Mouse (Mus musculus) hindbrain, postnatal 0 days (tissue): ENCODE measurements around the gene Ccpg1. TPM values are rescaled to one million over a fixed set of nuclear protein-coding genes. Genes with fewer than 3 reads are reported as not detected.

ENCODE experiments used
- ATAC-seq: fragments of 200-750 bp; cut with Nextera tagmentation; 2 replicates; pipeline ENCODE4 v1.8.0; 2017; ENCODE audit warnings: mild to moderate bottlenecking, moderate TSS enrichment, moderate library complexity
- DNase-seq: peaks from one replicate; pipeline ENCODE4 v3.0.0-alpha.2; 2015; ENCODE audit warnings: low spot score
- H3K27ac ChIP-seq: fragments of 300-500 bp; sonication (generic); 2 replicates; pipeline ENCODE4 v1.5.1; 2014; ENCODE audit warnings: mild to moderate bottlenecking
- H3K27me3 ChIP-seq: fragments of 300-500 bp; sonication (generic); 2 replicates; pipeline ENCODE4 v1.6.1; 2014; ENCODE audit warnings: low read length, mixed read lengths; ENCODE audit not compliant: insufficient read depth
- H3K36me3 ChIP-seq: fragments of 300-500 bp; sonication (generic); 2 replicates; pipeline ENCODE4 v1.6.1; 2014; ENCODE audit warnings: low read length, mixed read lengths; ENCODE audit not compliant: insufficient read depth
- H3K4me1 ChIP-seq: fragments of 300-500 bp; sonication (generic); 2 replicates; pipeline ENCODE4 v1.6.1; 2014; ENCODE audit warnings: antibody characterized with exemption, low read length, mixed read lengths; ENCODE audit not compliant: insufficient read depth
- H3K4me2 ChIP-seq: fragments of 300-500 bp; sonication (generic); 2 replicates; pipeline ENCODE4 v1.6.1; 2014; ENCODE audit warnings: low read depth, mild to moderate bottlenecking, low read length, moderate library complexity, mixed read lengths
- H3K4me3 ChIP-seq: fragments of 300-500 bp; sonication (generic); 2 replicates; pipeline ENCODE4 v1.5.1; 2014; ENCODE audit warnings: low read length
- H3K9ac ChIP-seq: fragments of 300-500 bp; sonication (generic); replicated peaks from 2 replicates; pipeline ENCODE4 v1.6.1; 2014; ENCODE audit warnings: mild to moderate bottlenecking, low read length, moderate library complexity, mixed read lengths
- H3K9me3 ChIP-seq: fragments of 300-500 bp; sonication (generic); 2 replicates; pipeline ENCODE4 v1.6.1; 2016; ENCODE audit warnings: low read length, mixed read lengths
- CTCF ChIP-seq: IDR thresholded peaks from 2 replicates; pipeline ENCODE4 v1.5.1; 2016; ENCODE audit warnings: antibody characterized with exemption, control low read depth, low read depth
- WGBS: fragments of 180-500 bp; shearing (Covaris S2); extraction: QIAGEN DNeasy Blood & Tissue Kit; methylation state at CpG from one replicate; pipeline ENCODE4 v1.1.7; 2014; 5-methylcytosine and 5-hydroxymethylcytosine counted together
- polyA plus RNA-seq: library from polyadenylated mRNA; unstranded; fragments of >200 nt; fragmentation: Nextera tagmentation; extraction: Ambion mirVana; gene quantifications from 2 replicates; pipeline ENCODE4 v1.2.1, GENCODE M21; 2015
- total RNA-seq: library from RNA; depleted of rRNA; stranded (reverse); fragments of >200 nt; gene quantifications from 2 replicates; pipeline ENCODE4 v1.2.3, GENCODE M21; 2014

Ccpg1 gene
- total and polyA plus RNA-seq, 2 experiments from 2014 or later, result 15.0 to 42.7 TPM

- ATAC-seq, result peak; percentile 31; the same call in 1 of the 2 replicates
- no peaks in the 10 kb centered on the region for H3K36me3 ChIP-seq
These were observed 29.7 kb upstream of the Ccpg1 start for GRCm38 (mm10) chr9:72955546-72955945.

GRCm38 (mm10) chr9:72958521-72959450 lies 26.4 kb upstream of the Ccpg1 start, which contains the start of the genes Dyx1c1 and Gm44503:
Gene Dyx1c1 (plus strand): TSS chr9:72958785.
Gene Gm44503 (plus strand): TSS chr9:72958852.
- peak within 1 kb of the TSS; percentile 59 for H3K4me3 ChIP-seq
- H3K27me3 ChIP-seq, result no peaks in the 10 kb centered on the region
- 1% methylated on average over 43 of the region's 43 CpGs for WGBS
- no peaks in the 10 kb centered on the region for H3K4me1 ChIP-seq
- TF ChIP-seq CTCF, result peak; percentile 51
- ATAC-seq (peak; percentile 96), DNase-seq (peak; percentile 94)
- H3K4me2 ChIP-seq, result peak within 1 kb of the TSS; percentile 60
- H3K27ac ChIP-seq, result peak within 1 kb of the TSS; percentile 55; the same call in 1 of the 2 replicates
- H3K36me3 ChIP-seq, result no peaks in the 10 kb centered on the region
- H3K9me3 ChIP-seq, result no peaks in the 10 kb centered on the region
- H3K9ac ChIP-seq, result peak within 1 kb of the TSS; percentile 37

More at GRCm38 (mm10) chr9:72955546-72955945, 29.7 kb upstream of the Ccpg1 start:
- Histone ChIP-seq H3K4me1 (no peaks in the 10 kb centered on the region), H3K4me2 (no peak overlapping the region), H3K4me3 (no peak overlapping the region), H3K9me3 (no peaks in the 10 kb centered on the region), H3K9ac (no peak overlapping the region), H3K27ac (no peak overlapping the region), H3K27me3 (no peaks in the 10 kb centered on the region)
- DNase-seq, result peak; percentile 62
- TF ChIP-seq CTCF, result peak; percentile 79
- WGBS, result 8% methylated on average over 1 of the region's 1 CpGs

- TF ChIP-seq CTCF, result no peak
These were observed 23.9 kb upstream of the Ccpg1 start for GRCm38 (mm10) chr9:72961346-72961745.

GRCm38 (mm10) chr9:72961959-72962358 lies 23.3 kb upstream of the Ccpg1 start:
- no peak for ATAC-seq
- Histone ChIP-seq H3K4me3 (no peak overlapping the region), H3K36me3 (no peaks in the 10 kb centered on the region), H3K27me3 (no peaks in the 10 kb centered on the region), H3K4me1 (no peaks in the 10 kb centered on the region), H3K27ac (no peak overlapping the region), H3K9me3 (no peaks in the 10 kb centered on the region), H3K9ac (no peak overlapping the region), H3K4me2 (no peak overlapping the region)
- no peak for TF ChIP-seq CTCF
- WGBS, result 73% methylated on average over 15 of the region's 15 CpGs
- no peak for DNase-seq

More at GRCm38 (mm10) chr9:72961346-72961745, 23.9 kb upstream of the Ccpg1 start:
- Histone ChIP-seq H3K4me2 (no peak overlapping the region), H3K9ac (no peak overlapping the region), H3K4me3 (no peak overlapping the region), H3K36me3 (no peaks in the 10 kb centered on the region), H3K9me3 (no peaks in the 10 kb centered on the region), H3K27ac (no peak overlapping the region), H3K27me3 (no peaks in the 10 kb centered on the region), H3K4me1 (no peaks in the 10 kb centered on the region)
- WGBS, result 74% methylated on average over 8 of the region's 8 CpGs
- no peak for DNase-seq
- ATAC-seq, result no peak

- Histone ChIP-seq H3K4me2 (no peak overlapping the region), H3K4me1 (no peaks in the 10 kb centered on the region), H3K36me3 (no peaks in the 10 kb centered on the region), H3K9ac (no peak overlapping the region), H3K4me3 (no peak overlapping the region), H3K9me3 (no peaks in the 10 kb centered on the region), H3K27ac (0 out of 2 replicates have a peak overlapping the region, but pooled peaks have one; percentile 29), H3K27me3 (no peaks in the 10 kb centered on the region)
- ATAC-seq (peak; percentile 88), DNase-seq (peak; percentile 86)
- TF ChIP-seq CTCF, result peak; percentile 86
- 26% methylated on average over 11 of the region's 11 CpGs for WGBS
These were observed 16.7 kb upstream of the Ccpg1 start for GRCm38 (mm10) chr9:72968349-72969061.

GRCm38 (mm10) chr9:72969874-72970273 lies 15.4 kb upstream of the Ccpg1 start:
- no peak for DNase-seq
- 0 out of 2 replicates have a peak, but pooled peaks have one; percentile 22 for ATAC-seq
- Histone ChIP-seq H3K9me3 (no peaks in the 10 kb centered on the region), H3K36me3 (no peaks in the 10 kb centered on the region), H3K4me3 (no peak overlapping the region), H3K4me2 (no peak overlapping the region), H3K4me1 (no peaks in the 10 kb centered on the region), H3K9ac (no peak overlapping the region), H3K27ac (no peak overlapping the region), H3K27me3 (no peaks in the 10 kb centered on the region)
- WGBS, result 70% methylated on average over 7 of the region's 7 CpGs
- TF ChIP-seq CTCF, result no peak
